Mouse (Mus musculus) hindbrain, embryonic 16.5 days (tissue): ENCODE results near the gene Phactr4. TPM values are rescaled to one million over a fixed set of nuclear protein-coding genes. Genes with fewer than 3 reads are reported as not detected.

ENCODE experiments used
- ATAC-seq: fragments of 200-750 bp; cut with Nextera tagmentation; 2 replicates; pipeline ENCODE4 v1.8.0; 2017; ENCODE audit warnings: moderate TSS enrichment, moderate library complexity
- H3K27ac ChIP-seq: fragments of 300-500 bp; sonication (generic); 2 replicates; pipeline ENCODE4 v1.5.1; 2014; ENCODE audit warnings: low read depth, mild to moderate bottlenecking, control low read depth, low read length, moderate library complexity
- H3K27me3 ChIP-seq: fragments of 300-500 bp; sonication (generic); replicated peaks from 2 replicates; pipeline ENCODE4 v1.6.1; 2014; ENCODE audit warnings: low read length; ENCODE audit not compliant: control insufficient read depth, insufficient read depth
- H3K36me3 ChIP-seq: fragments of 300-500 bp; sonication (generic); 2 replicates; pipeline ENCODE4 v1.6.1; 2014; ENCODE audit warnings: mild to moderate bottlenecking, low read length, moderate library complexity, mixed read lengths; ENCODE audit not compliant: control insufficient read depth, insufficient read depth
- H3K4me1 ChIP-seq: fragments of 300-500 bp; sonication (generic); 2 replicates; pipeline ENCODE4 v1.6.1; 2014; ENCODE audit warnings: low read depth, low read length; ENCODE audit not compliant: control insufficient read depth, insufficient read depth
- H3K4me2 ChIP-seq: fragments of 300-500 bp; sonication (generic); 2 replicates; pipeline ENCODE4 v1.6.1; 2014; ENCODE audit warnings: mild to moderate bottlenecking, low read length, control low read depth, moderate library complexity
- H3K4me3 ChIP-seq: fragments of 300-500 bp; sonication (generic); 2 replicates; pipeline ENCODE4 v1.5.1; 2014; ENCODE audit warnings: mild to moderate bottlenecking, low read length, control low read depth, moderate library complexity
- H3K9ac ChIP-seq: fragments of 300-500 bp; sonication (generic); 2 replicates; pipeline ENCODE4 v1.6.1; 2014; ENCODE audit warnings: low read depth, mild to moderate bottlenecking, control low read depth, low read length, moderate library complexity
- H3K9me3 ChIP-seq: fragments of 300-500 bp; sonication (generic); 2 replicates; pipeline ENCODE4 v1.6.1; 2014; ENCODE audit warnings: mild to moderate bottlenecking, low read length, moderate library complexity; ENCODE audit not compliant: control insufficient read depth
- WGBS: fragments of 180-500 bp; shearing (Covaris S2); extraction: QIAGEN DNeasy Blood & Tissue Kit; methylation state at CpG from one replicate; pipeline ENCODE4 v1.1.7; 2014; 5-methylcytosine and 5-hydroxymethylcytosine counted together
- polyA plus RNA-seq: library from polyadenylated mRNA; unstranded; fragments of >200 nt; fragmentation: Nextera tagmentation; extraction: Ambion mirVana; gene quantifications from 2 replicates; pipeline ENCODE4 v1.2.1, GENCODE M21; 2015

Gene Phactr4
- 5.0 and 7.0 TPM in 2 replicates for polyA plus RNA-seq

DNA sequence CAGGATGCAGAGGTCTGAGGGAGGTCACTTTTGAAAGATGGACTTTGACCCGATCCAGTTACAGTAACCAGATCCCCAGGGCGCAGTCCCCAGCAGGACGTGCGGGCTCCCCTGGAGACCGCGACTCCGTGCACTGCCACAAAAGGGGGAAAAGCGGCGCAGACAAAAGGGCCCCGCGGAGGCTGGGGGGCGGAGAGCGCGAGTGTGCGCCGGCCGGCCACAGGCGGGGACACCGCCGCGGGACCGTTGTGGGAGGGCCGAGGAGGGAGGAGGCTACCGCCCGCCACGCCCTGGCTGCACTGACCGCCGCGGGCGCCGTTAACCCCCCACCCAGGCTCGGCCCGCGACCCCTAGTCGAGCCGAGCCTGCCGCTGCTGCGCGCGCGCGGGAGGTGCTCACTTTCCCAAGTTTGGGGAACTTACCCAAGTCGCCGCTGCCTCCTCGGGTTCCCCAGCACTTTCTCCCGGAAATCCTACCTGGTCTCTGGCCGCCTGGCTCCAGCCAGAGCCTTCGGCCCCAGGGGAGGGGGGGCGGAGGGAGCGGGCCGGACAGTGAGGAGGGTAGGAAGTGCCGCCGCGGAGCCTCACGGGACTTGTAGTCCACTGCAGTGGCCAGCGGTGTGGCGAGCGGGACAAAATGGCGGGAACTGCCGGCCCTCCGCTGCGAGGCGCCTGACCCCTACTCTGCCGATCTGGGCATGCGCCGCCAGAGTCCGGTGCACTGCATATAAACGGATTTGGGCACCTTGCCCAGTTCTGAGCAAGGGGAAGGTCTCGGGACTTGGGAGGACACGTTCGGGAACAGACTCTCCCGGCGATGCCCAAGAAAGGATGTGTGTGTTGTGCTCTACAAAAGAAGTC lies at the start of gene Phactr4:
Gene Phactr4, minus strand, starts transcription at position 567 of the 860 bp plus-strand sequence.
- no peaks in the 10 kb centered on the region for H3K27me3 ChIP-seq
- H3K36me3 ChIP-seq: no peaks in the 10 kb centered on the region
- peak within 1 kb of the TSS; percentile 98 for H3K4me3 ChIP-seq
- peak within 1 kb of the TSS; percentile 84 for H3K4me2 ChIP-seq
- peaks cover 4% of the 10 kb centered on the region; the same call in 1 of the 2 replicates for H3K4me1 ChIP-seq
- H3K27ac ChIP-seq: peak within 1 kb of the TSS; percentile 92
- ATAC-seq: peak; percentile 98
- 0% methylated on average over 69 of the region's 73 CpGs for WGBS
- H3K9ac ChIP-seq: peak within 1 kb of the TSS; percentile 81
- no peaks in the 10 kb centered on the region for H3K9me3 ChIP-seq

DNA sequence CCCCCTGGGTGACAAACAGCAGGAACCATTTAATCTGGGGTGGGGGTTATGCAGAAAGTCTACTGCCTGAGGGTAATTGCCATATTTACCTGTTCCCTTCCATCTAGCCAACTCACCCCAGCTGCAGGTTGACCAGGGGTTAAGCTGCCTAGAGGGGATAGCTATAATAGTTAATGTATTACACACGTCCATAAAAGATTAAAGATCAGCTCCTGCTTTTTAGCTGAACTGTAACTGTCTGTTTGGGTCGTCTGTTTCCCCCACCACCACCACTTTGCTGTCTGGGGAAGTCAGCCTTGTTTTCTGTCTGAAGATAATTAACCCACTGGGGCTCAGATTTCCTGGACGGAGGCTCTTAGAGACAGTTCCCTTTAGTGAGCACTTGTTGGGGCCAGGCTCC lies 47.6 kb upstream of the Phactr4 start:
- H3K9me3 ChIP-seq: no peaks in the 10 kb centered on the region
- H3K27ac ChIP-seq: no peak overlapping the region
- no peaks in the 10 kb centered on the region for H3K27me3 ChIP-seq
- no peaks in the 10 kb centered on the region for H3K4me1 ChIP-seq
- no peak overlapping the region for H3K4me2 ChIP-seq
- 33% methylated on average over 3 of the region's 3 CpGs for WGBS
- H3K36me3 ChIP-seq: no peaks in the 10 kb centered on the region
- ATAC-seq: no peak
- H3K4me3 ChIP-seq: no peak overlapping the region
- no peak overlapping the region for H3K9ac ChIP-seq

DNA sequence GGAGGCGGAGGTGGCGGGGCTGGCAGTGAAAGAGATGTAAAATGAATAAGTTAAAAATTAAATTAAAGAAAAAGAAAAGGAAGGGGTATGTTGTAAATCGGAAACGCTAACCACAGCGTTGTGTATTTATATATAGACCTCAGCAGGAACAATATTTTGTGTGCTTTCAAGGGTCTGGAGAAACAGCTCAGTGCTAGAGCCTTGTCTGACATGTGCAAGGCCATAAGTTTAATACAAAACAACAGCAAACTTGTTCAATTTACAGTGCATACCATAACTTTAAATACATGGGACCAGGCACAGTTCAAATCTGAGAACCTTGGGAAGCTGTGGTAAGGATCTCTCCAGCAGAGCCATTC lies 41.9 kb upstream of the Phactr4 start:
- Histone ChIP-seq H3K4me3 (peak overlapping the region; percentile 73), H3K27ac (peak overlapping the region; percentile 9; the same call in 1 of the 2 replicates), H3K9me3 (no peaks in the 10 kb centered on the region), H3K27me3 (no peaks in the 10 kb centered on the region), H3K4me1 (peaks cover 12% of the 10 kb centered on the region), H3K4me2 (peak overlapping the region; percentile 90), H3K36me3 (peaks cover 10% of the 10 kb centered on the region), H3K9ac (peak overlapping the region; percentile 72; the same call in 1 of the 2 replicates)
- WGBS: 2% methylated on average over 5 of the region's 5 CpGs
- peak; percentile 14; the same call in 1 of the 2 replicates for ATAC-seq

DNA sequence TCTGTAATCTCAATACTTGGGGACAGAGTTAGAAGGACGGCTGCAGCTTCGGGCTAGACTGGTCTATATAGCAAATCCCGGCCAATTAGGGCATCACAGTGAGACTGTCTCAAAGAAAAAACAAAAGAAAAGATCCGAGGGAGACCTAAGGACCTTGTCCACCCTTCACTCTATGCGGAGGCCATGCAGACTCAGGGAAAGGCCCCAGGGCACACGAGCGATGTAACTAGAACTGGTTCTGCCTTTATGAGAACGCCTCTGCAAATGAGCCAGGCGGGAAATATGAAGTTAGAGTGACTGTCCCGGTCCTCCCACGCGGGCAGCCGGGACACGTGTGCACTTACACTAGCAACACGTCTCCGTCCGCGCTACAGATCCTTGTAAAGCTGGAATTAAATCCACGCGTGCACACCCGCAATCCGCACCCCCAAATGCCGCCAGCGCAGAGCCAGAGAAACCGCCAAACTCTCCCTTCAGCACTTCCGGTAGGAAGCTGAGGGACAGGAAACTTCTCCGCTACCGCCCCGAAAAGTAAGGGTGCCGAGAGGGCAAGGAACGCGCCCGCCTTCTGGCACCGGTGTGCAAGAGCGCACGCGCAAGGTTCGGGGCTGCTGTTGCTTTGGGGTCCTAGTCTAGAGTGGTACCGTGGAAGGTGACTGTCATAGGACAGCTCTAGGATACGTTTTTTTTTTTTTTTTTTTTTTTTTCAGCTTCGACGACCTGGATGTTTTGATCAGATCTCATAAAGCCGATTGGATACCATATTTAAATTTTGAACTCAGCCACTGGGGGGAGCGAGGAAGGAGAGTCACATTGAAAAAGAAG lies 41.4 kb upstream of the Phactr4 start, which contains the start of gene Med18:
Gene Med18, minus strand, starts transcription at position 492 of the 825 bp plus-strand sequence.
- no peaks in the 10 kb centered on the region for H3K27me3 ChIP-seq
- peak within 1 kb of the TSS; percentile 90 for H3K4me2 ChIP-seq
- H3K36me3 ChIP-seq: peaks cover 12% of the 10 kb centered on the region
- under 1% methylated on average over 44 of the region's 44 CpGs for WGBS
- H3K27ac ChIP-seq: peak within 1 kb of the TSS; percentile 52
- no peaks in the 10 kb centered on the region for H3K9me3 ChIP-seq
- H3K9ac ChIP-seq: peak within 1 kb of the TSS; percentile 72
- peaks cover 12% of the 10 kb centered on the region for H3K4me1 ChIP-seq
- H3K4me3 ChIP-seq: peak within 1 kb of the TSS; percentile 73
- peak; percentile 98 for ATAC-seq

DNA sequence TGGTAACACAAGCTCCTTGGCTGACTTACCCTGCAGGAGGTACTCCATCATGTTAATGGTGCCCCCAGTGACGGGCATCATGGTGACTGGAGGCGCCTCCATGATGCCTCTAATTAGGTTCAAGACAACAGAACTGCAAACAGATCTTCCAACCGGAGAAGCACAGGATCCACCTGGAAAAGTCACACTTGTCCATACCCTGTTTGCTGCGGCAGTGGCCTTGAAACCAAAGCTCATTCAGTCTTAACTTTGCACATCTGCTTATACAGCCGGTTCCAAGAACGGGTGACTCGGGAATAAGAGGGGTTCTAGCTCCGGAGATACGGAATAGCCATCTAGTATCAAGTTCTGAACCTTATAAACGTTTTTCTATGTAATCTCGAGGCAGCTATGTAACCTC lies 40.5 kb upstream of the Phactr4 start:
- no peak for ATAC-seq
- Histone ChIP-seq H3K9ac (peak overlapping the region; percentile 72), H3K4me2 (peak overlapping the region; percentile 90), H3K27ac (no peak overlapping the region), H3K9me3 (no peaks in the 10 kb centered on the region), H3K36me3 (peaks cover 16% of the 10 kb centered on the region), H3K4me3 (peak overlapping the region; percentile 73), H3K27me3 (no peaks in the 10 kb centered on the region), H3K4me1 (peaks cover 12% of the 10 kb centered on the region)
- 11% methylated on average over 11 of the region's 11 CpGs for WGBS

DNA sequence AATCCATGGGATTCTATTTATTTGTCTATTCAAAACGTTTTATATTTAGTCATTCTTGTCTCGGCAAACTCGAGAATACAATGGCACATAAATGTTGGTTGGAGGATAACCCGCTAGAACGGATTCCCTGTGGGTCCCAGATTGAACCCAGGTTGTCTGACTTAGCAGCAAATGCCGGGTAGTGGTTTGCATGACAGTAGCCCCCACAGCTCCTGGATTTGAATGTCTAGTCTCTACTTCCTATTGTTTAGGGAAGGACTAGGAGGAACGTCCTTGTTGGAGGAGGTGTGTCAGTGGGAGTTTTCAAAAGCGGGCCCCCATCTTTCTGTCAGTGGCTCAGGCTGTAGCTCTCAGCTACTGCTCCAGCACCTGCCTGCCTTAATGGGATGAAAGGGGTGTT lies 37.9 kb upstream of the Phactr4 start:
- no peaks in the 10 kb centered on the region for H3K9me3 ChIP-seq
- H3K36me3 ChIP-seq: peaks cover 19% of the 10 kb centered on the region
- H3K4me2 ChIP-seq: no peak overlapping the region
- WGBS: 90% methylated on average over 8 of the region's 8 CpGs
- H3K9ac ChIP-seq: no peak overlapping the region
- no peaks in the 10 kb centered on the region for H3K27me3 ChIP-seq
- peaks cover 12% of the 10 kb centered on the region for H3K4me1 ChIP-seq
- ATAC-seq: no peak
- no peak overlapping the region for H3K4me3 ChIP-seq
- H3K27ac ChIP-seq: no peak overlapping the region

DNA sequence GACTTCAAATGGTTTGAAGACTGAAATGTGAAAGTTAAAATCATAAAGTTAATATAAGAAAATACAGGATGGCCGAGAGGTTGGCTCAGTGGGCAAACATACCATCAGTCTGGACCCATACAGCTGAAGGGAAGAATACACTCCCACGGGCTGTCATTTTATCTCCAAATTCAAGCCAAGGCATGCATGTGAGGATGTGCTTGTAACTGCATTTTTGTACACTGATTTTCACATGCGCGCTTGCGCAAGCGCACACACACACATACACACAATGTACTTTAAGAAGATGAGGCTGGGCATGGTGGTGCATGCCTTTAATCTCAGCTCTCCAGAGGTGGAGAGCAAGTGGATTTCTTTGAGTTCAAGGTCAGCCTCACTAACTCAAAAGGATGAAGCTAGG lies 33.3 kb upstream of the Phactr4 start:
- Histone ChIP-seq H3K9ac (no peak overlapping the region), H3K4me2 (no peak overlapping the region), H3K27me3 (no peaks in the 10 kb centered on the region), H3K4me3 (no peak overlapping the region), H3K4me1 (no peaks in the 10 kb centered on the region), H3K27ac (no peak overlapping the region), H3K36me3 (peaks cover 19% of the 10 kb centered on the region), H3K9me3 (no peaks in the 10 kb centered on the region)
- ATAC-seq: no peak
- WGBS: 93% methylated on average over 6 of the region's 6 CpGs

DNA sequence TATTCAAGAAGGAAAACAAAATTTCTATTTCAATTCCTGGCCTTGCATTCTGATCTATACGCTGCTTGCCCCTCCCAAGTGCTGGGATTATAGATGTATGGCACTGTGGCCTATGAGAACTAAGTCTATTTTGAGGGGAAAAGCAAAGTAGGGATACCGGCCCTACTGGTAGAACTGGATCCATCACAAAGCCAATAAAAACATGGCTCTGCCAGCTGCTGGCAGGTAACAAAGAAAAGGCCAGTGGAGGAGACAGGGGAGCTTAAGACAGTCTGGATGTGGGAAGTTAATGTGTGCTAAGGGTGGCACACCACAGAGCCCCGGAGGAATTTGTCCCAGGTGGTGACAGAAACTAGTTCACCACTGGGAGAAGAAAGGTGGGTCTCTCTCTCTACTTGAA lies 32.9 kb upstream of the Phactr4 start:
- 82% methylated on average over 3 of the region's 3 CpGs for WGBS
- ATAC-seq: no peak

DNA sequence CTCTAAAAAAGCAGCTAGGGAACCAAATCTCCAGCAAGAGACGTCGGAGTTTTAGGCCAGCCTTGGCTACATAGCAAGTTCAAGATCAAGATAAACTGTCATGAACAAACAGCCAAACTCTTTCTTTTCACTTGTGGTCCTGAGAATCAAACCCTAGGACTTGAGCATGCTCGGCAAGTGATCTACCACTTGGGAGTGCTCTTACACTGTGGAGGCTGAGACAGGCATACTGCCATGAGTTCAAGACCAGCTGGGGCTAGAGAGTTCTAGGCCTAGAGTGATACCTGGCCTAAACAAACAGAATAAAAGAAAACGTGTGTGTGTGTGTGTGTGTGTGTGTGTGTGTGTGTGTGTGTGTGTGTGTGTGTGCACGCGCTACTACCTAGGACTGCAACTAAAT lies 31.9 kb upstream of the Phactr4 start:
- no peak for ATAC-seq
- WGBS: 84% methylated on average over 4 of the region's 6 CpGs
- H3K9ac ChIP-seq: no peak overlapping the region
- no peaks in the 10 kb centered on the region for H3K27me3 ChIP-seq
- H3K27ac ChIP-seq: no peak overlapping the region
- no peak overlapping the region for H3K4me3 ChIP-seq
- H3K36me3 ChIP-seq: peaks cover 8% of the 10 kb centered on the region
- no peak overlapping the region for H3K4me2 ChIP-seq
- H3K4me1 ChIP-seq: no peaks in the 10 kb centered on the region
- no peaks in the 10 kb centered on the region for H3K9me3 ChIP-seq

More for the DNA sequence above, 32.9 kb upstream of the Phactr4 start:
- Histone ChIP-seq H3K4me3 (no peak overlapping the region), H3K9ac (no peak overlapping the region), H3K4me1 (no peaks in the 10 kb centered on the region), H3K4me2 (no peak overlapping the region), H3K36me3 (peaks cover 16% of the 10 kb centered on the region), H3K9me3 (no peaks in the 10 kb centered on the region), H3K27me3 (no peaks in the 10 kb centered on the region), H3K27ac (no peak overlapping the region)
